Mouse (Mus musculus) testis, adult 2 months (tissue): ENCODE measurements around the gene Antxrl. TPM values are rescaled to one million over a fixed set of nuclear protein-coding genes. Genes with fewer than 3 reads are reported as not detected.

Experiments used
- H3K27ac ChIP-seq: fragments of 200-500 bp; 2 replicates; pipeline ENCODE4 v1.5.1; 2012; ENCODE audit warnings: low read depth, low read length; ENCODE audit not compliant: control insufficient read depth, insufficient read depth
- H3K27me3 ChIP-seq: fragments of 200-500 bp; 2 replicates; pipeline ENCODE4 v1.6.1; 2012; ENCODE audit warnings: mild to moderate bottlenecking, low read length, moderate library complexity; ENCODE audit not compliant: control insufficient read depth, insufficient read depth
- H3K36me3 ChIP-seq: fragments of 200-500 bp; 2 replicates; pipeline ENCODE4 v1.6.1; 2012; ENCODE audit warnings: mild to moderate bottlenecking, low read length; ENCODE audit not compliant: control insufficient read depth, insufficient read depth
- H3K4me1 ChIP-seq: fragments of 200-500 bp; 2 replicates; pipeline ENCODE4 v1.6.1; 2012; ENCODE audit warnings: low read length; ENCODE audit not compliant: control insufficient read depth, insufficient read depth
- H3K4me3 ChIP-seq: fragments of 200-500 bp; 2 replicates; pipeline ENCODE4 v1.5.1; 2012; ENCODE audit warnings: low read depth, mild to moderate bottlenecking, low read length, moderate library complexity, mixed read lengths; ENCODE audit not compliant: control insufficient read depth
- CTCF ChIP-seq: fragments of 200-500 bp; IDR thresholded peaks from 2 replicates; pipeline ENCODE4 v1.5.1; 2012; ENCODE audit warnings: low read depth, mild to moderate bottlenecking, inconsistent platforms, low read length, moderate library complexity; ENCODE audit not compliant: control insufficient read depth, insufficient read depth, insufficient replicate concordance
- POLR2A ChIP-seq: fragments of 200-500 bp; IDR thresholded peaks from 2 replicates; pipeline ENCODE4 v1.6.1; 2012; ENCODE audit warnings: low read depth, mild to moderate bottlenecking, inconsistent platforms, low read length, moderate library complexity; ENCODE audit not compliant: control insufficient read depth
- polyA plus RNA-seq: library from polyadenylated mRNA; depleted of rRNA; stranded (reverse); fragments of >200 nt; gene quantifications from 2 replicates; pipeline ENCODE4 v1.2.3, GENCODE M21; 2012

Gene Antxrl
- polyA plus RNA-seq, 1 experiment, result 204 TPM

DNA sequence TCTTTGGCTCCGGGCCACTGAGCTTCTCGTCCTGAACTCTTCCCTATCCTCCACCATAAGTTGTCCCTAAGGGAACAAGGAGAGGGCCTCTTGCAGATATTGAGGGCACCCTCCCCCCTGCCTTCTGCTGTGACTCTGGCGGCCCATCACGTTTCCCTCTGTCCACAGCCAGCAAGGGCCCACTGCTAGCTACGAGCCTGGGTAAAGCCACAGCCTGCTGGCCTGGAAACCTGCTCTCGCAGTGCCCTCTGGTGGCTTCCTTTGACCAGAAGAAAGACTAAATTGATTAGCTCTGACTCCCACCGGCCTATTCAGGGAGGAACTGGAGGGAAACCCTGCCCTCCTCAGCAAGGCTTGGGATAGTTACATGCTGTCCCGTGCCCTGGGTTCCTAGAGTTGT is 52.4 kb downstream of the Antxrl start:
- TF ChIP-seq POLR2A (no peak), CTCF (peak; percentile 41; the same call in 1 of the 2 replicates)
- Histone ChIP-seq H3K36me3 (no peaks in the 10 kb centered on the region), H3K4me3 (no peak overlapping the region), H3K27ac (no peak overlapping the region), H3K27me3 (no peaks in the 10 kb centered on the region), H3K4me1 (peaks cover 2% of the 10 kb centered on the region; the same call in 1 of the 2 replicates)

DNA sequence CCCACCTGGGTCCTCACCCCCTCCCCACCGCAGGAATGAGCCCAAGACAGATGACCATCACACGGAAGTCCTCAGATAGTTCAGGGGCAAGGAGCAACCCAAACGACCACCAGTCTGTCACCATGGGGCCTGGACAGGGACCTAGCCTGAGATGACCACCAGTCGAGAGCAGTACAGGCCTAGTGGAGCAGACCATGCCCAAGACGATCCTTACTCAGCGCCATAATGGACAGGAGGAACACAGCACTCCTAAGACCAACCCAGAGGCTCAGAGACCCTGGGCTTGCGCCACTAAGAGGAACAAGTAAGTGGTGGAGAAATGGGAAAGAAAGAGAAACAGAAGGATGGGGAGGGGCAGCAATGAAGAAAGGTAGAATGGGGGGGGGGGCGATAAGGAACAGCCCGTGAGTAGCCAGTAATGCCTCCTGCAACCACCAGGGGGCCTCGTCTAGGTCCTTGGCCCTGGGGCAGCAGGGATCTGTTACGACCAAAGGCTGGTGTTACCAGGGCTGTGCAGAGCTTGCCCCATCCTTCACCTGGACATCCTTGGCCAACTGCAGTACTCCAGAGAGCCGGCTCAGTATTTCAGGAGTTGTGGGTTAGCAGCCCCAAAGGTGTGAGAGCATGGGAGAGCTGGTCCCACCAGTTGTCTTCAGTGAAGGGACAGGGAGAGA is 54.0 kb downstream of the Antxrl start:
- no peak overlapping the region for H3K4me3 ChIP-seq
- no peaks in the 10 kb centered on the region for H3K36me3 ChIP-seq
- H3K4me1 ChIP-seq, result peaks cover 2% of the 10 kb centered on the region; the same call in 1 of the 2 replicates
- H3K27me3 ChIP-seq, result no peaks in the 10 kb centered on the region
- TF ChIP-seq CTCF (peak; percentile 81), POLR2A (no peak)
- H3K27ac ChIP-seq, result no peak overlapping the region

DNA sequence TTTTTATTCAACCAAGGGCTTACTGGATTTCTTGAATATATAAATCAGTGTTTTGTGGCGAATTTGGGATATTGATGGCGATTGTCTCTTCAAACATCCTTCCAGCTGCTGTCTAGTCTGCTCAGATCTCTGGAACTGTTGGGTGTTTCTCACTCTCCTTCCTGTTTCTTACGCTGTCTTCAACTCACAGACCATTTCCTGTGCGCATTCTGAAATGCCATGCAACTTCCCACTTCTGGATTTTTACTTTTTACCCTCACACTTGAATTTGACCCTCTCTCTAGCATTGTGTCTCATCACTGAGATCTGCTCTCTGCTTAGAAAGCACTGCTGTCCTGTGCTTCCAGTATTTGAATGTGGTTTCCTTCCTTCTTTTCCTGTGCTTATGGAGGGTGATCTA is 55.1 kb downstream of the Antxrl start:
- no peaks in the 10 kb centered on the region for H3K36me3 ChIP-seq
- H3K4me1 ChIP-seq, result peaks cover 2% of the 10 kb centered on the region; the same call in 1 of the 2 replicates
- H3K27me3 ChIP-seq, result no peaks in the 10 kb centered on the region
- no peak overlapping the region for H3K4me3 ChIP-seq
- TF ChIP-seq CTCF, result no peak
- no peak overlapping the region for H3K27ac ChIP-seq

DNA sequence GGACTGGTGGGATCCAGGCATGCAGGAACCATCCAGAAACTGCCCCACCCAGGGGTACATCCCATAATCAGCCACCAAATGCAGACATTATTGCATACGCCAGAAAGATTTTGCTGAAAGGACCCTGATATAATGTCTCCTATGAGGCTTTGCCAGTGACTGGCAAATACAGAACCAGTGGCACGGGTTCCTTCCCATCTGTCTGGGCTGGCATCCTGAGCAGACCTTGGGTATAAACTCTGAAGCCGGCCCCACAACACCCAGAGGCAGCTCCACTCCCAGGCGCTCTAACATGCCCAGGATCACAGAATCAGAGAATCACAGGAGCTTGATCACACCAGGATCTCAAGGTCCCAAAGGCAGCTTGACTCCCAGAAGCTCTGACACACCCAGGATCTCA is 61.8 kb downstream of the Antxrl start:
- no peak overlapping the region for H3K27ac ChIP-seq
- H3K4me3 ChIP-seq, result no peak overlapping the region
- H3K36me3 ChIP-seq, result no peaks in the 10 kb centered on the region
- H3K4me1 ChIP-seq, result no peaks in the 10 kb centered on the region
- H3K27me3 ChIP-seq, result no peaks in the 10 kb centered on the region
- TF ChIP-seq POLR2A (no peak), CTCF (no peak)

DNA sequence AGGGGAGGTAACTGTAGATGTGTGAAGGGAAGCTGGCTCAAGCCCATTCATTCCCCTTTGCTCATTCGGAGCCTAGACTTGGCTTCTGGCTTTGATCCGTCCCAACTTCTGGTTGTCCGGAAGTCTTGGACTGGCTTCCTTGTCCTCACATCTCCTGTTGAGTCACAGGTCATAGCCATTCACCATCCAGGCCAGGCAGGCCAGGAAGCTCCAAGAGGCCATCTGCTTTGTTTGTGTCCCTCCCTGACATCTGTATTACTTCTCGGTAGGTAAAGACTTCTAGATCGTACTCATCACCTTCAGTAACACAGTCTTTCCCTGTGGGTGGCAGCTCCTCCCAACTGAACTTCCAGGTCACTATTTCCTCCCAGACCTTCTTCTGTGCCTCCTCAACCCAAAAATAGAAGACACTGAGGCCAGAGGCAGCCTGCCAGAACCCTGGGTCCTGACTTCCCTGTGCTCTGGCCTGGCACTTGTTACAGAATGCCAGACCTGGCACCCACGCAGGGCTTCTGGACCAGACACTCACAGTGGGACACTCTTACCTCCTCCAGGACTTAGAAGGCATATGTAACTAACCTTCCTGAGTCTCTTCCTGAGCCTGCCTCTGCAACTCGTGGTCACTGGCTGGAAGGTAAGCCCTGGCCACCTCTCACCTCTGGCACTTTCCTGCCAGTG is 66.7 kb downstream of the Antxrl start:
- no peaks in the 10 kb centered on the region for H3K27me3 ChIP-seq
- TF ChIP-seq CTCF (no peak), POLR2A (no peak)
- no peaks in the 10 kb centered on the region for H3K4me1 ChIP-seq

DNA sequence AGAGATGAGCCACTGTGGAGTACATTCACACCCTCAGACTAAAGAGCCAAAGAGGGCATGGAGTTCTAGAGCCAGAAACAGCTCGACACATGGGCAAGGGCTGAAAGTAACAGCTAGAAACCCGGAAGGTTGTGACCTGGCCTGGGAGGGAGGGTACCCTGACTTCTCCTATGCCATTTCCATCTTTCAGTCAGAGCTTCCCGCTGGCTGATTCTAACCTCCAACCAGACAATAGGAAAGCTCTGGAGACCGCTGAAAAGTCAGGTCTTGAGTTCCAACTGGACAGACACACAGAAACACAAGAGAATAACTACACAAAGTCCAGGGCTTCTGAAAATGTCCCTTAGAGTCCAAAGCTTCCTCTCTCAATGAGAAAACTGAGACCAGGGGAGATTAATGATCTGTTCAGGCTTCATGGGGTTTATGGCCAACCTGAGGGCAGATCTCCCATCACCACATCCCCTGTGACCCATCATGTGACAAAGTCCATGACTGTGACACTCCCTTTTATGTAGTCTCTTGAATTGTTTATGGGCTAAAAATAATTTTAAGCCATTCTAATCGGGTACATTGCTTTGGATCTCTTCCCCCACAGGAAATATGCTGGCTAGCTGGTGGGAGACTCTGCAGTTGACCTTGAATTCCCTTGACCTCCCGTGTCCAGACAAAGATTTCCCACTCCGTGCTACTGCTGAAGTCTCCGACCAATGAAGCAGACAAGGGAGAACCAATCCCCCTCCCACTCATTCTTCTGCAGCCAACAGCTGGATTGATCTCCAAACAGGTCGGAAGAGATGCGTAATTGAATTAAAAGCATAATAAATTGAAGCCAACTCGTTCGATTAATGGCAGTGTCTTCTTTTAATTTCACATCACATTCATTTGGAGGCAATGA is 67.8 kb downstream of the Antxrl start:
- TF ChIP-seq POLR2A (no peak), CTCF (no peak)
- Histone ChIP-seq H3K4me3 (no peak overlapping the region), H3K27me3 (no peaks in the 10 kb centered on the region), H3K4me1 (no peaks in the 10 kb centered on the region), H3K36me3 (no peaks in the 10 kb centered on the region), H3K27ac (no peak overlapping the region)

More for the DNA sequence above, 66.7 kb downstream of the Antxrl start:
- no peak overlapping the region for H3K4me3 ChIP-seq
- no peak overlapping the region for H3K27ac ChIP-seq
- no peaks in the 10 kb centered on the region for H3K36me3 ChIP-seq

DNA sequence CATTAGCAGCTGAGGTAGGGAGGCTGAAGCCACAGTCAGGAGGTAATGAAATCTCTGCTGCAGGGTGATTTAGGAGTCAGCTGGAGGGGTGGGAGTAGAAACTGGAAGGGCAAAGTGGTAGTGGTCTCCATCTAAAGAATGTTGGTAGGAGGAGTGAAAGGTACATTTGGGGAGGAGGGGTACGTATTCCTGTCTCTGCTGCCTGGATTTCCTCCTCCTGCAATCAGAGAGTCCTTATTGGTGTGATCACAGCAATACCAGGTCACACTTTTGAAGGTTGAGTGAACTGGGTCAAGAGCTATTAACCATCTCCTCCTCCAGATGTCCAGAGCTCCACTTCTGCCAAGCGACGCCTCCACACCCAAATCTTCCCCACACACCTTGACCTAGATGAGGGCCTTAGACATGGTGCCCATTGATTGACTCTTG is 68.4 kb downstream of the Antxrl start:
- TF ChIP-seq POLR2A (no peak), CTCF (no peak)
- Histone ChIP-seq H3K36me3 (no peaks in the 10 kb centered on the region), H3K4me3 (no peak overlapping the region), H3K27me3 (no peaks in the 10 kb centered on the region), H3K4me1 (no peaks in the 10 kb centered on the region), H3K27ac (no peak overlapping the region)
